20 mouse cellular contexts compared by ENCODE assay signal in genomic region chr4:144939847-144940411, GRCm38 (mm10).
"Had no signal": no experiment of that assay in that cellular context is flagged by ENCODE, and none has a peak within 500 bp of the region (broad histone marks: within the 10 kb centered on the region; RNA-seq: fewer than 3 reads in every experiment).

No protein-coding gene starts in this region.

- H3K36me3 ChIP-seq: lung, embryonic 15.5 days; midbrain, embryonic 10.5 days; midbrain, embryonic 13.5 days; neural tube, embryonic 13.5 days; stomach, embryonic 15.5 days had no signal

- H3K4me2 ChIP-seq: lung, embryonic 15.5 days; midbrain, embryonic 13.5 days; neural tube, embryonic 13.5 days; stomach, embryonic 15.5 days had no signal

- H3K4me3 ChIP-seq: layer of hippocampus, adult 2 months; lung, embryonic 15.5 days; megakaryocyte, embryonic 14.5 days; midbrain, embryonic 10.5 days; midbrain, embryonic 13.5 days; myocyte; neural tube, embryonic 13.5 days; stomach, embryonic 15.5 days had no signal

- H3K4me1 ChIP-seq: midbrain, embryonic 10.5 days; midbrain, embryonic 13.5 days; neural tube, embryonic 13.5 days; stomach, embryonic 15.5 days had no signal

- H3K27ac ChIP-seq: layer of hippocampus, adult 2 months; liver, embryonic 14.5 days; lung, embryonic 15.5 days; midbrain, embryonic 10.5 days; midbrain, embryonic 13.5 days; neural tube, embryonic 13.5 days; stomach, embryonic 15.5 days had no signal

- H3K9ac ChIP-seq: liver, embryonic 14.5 days; lung, embryonic 15.5 days; midbrain, embryonic 13.5 days; neural tube, embryonic 13.5 days; stomach, embryonic 15.5 days had no signal

- H3K27me3 ChIP-seq: lung, embryonic 15.5 days; midbrain, embryonic 13.5 days; neural tube, embryonic 13.5 days; stomach, embryonic 15.5 days had no signal

- DNase-seq: kidney, adult 11 months; kidney, postnatal 14 days; layer of hippocampus, adult 9-11 months; lung, adult 18-20 months; lung, postnatal 10 days; lung, postnatal 36 days; retina, postnatal 1 day; right cerebral cortex, postnatal 25 days; spleen, adult 18-20 months; thymus, postnatal 25 days had no signal

- H3K9me3 ChIP-seq: lung, embryonic 15.5 days; megakaryocyte, embryonic 14.5 days; midbrain, embryonic 10.5 days; midbrain, embryonic 13.5 days; neural tube, embryonic 13.5 days; stomach, embryonic 15.5 days had no signal

- ATAC-seq: midbrain, embryonic 13.5 days; midbrain, embryonic 16.5 days had no signal
